Mouse (Mus musculus) embryonic facial prominence, embryonic 14.5 days (tissue): ENCODE measurements around the gene Socs3. TPM values are rescaled to one million over a fixed set of nuclear protein-coding genes. Genes with fewer than 3 reads are reported as not detected.

Experiments
- ATAC-seq: fragments of 200-750 bp; cut with Nextera tagmentation; 2 replicates; pipeline ENCODE4 v1.8.0; 2017; ENCODE audit warnings: low read depth, moderate number of reproducible peaks, moderate TSS enrichment
- DNase-seq: peaks from one replicate; pipeline ENCODE4 v3.0.0-alpha.2; 2015; ENCODE audit warnings: low spot score
- H3K27ac ChIP-seq: fragments of 300-500 bp; sonication (generic); replicated peaks from 2 replicates; pipeline ENCODE4 v1.5.1; 2014; ENCODE audit warnings: low read depth, mild to moderate bottlenecking, low read length, moderate library complexity
- H3K27me3 ChIP-seq: fragments of 300-500 bp; sonication (generic); replicated peaks from 2 replicates; pipeline ENCODE4 v1.6.1; 2014; ENCODE audit warnings: low read length; ENCODE audit not compliant: control insufficient read depth, insufficient read depth
- H3K36me3 ChIP-seq: fragments of 300-500 bp; sonication (generic); 2 replicates; pipeline ENCODE4 v1.6.1; 2014; ENCODE audit warnings: low read length, mixed read lengths; ENCODE audit not compliant: control insufficient read depth, insufficient read depth
- H3K4me1 ChIP-seq: fragments of 300-500 bp; sonication (generic); 2 replicates; pipeline ENCODE4 v1.6.1; 2014; ENCODE audit warnings: antibody characterized with exemption, low read length; ENCODE audit not compliant: control insufficient read depth, insufficient read depth
- H3K4me2 ChIP-seq: fragments of 300-500 bp; sonication (generic); 2 replicates; pipeline ENCODE4 v1.6.1; 2014; ENCODE audit warnings: low read depth, mild to moderate bottlenecking, low read length, moderate library complexity, mixed read lengths
- H3K4me3 ChIP-seq: fragments of 300-500 bp; sonication (generic); 2 replicates; pipeline ENCODE4 v1.5.1; 2014; ENCODE audit warnings: low read depth, mild to moderate bottlenecking, low read length
- H3K9ac ChIP-seq: fragments of 300-500 bp; sonication (generic); 2 replicates; pipeline ENCODE4 v1.6.1; 2014; ENCODE audit warnings: low read depth, mild to moderate bottlenecking, low read length, moderate library complexity, mixed read lengths
- H3K9me3 ChIP-seq: fragments of 300-500 bp; sonication (generic); 2 replicates; pipeline ENCODE4 v1.6.1; 2016; ENCODE audit warnings: low read length; ENCODE audit not compliant: control insufficient read depth
- WGBS: fragments of 180-500 bp; shearing (Covaris S2); extraction: QIAGEN DNeasy Blood & Tissue Kit; methylation state at CpG from one replicate; pipeline ENCODE4 v1.1.7; 2014; 5-methylcytosine and 5-hydroxymethylcytosine counted together
- microRNA-seq: library from miRNA; unstranded; fragments of <30 nt; microRNA quantifications from one replicate; pipeline ENCODE4, GENCODE M21; 2016; ENCODE audit warnings: borderline number of aligned reads
- polyA plus RNA-seq: library from polyadenylated mRNA; unstranded; fragments of >200 nt; fragmentation: Nextera tagmentation; extraction: Ambion mirVana; gene quantifications from 2 replicates; pipeline ENCODE4 v1.2.1, GENCODE M21; 2014

The Socs3 gene
- polyA plus RNA-seq, 1 experiment from 2014 or later = 6.8 TPM

- H3K4me3 ChIP-seq = no peak overlapping the region
- no peaks in the 10 kb centered on the region for H3K27me3 ChIP-seq
- H3K4me2 ChIP-seq = no peak overlapping the region
- no peak overlapping the region for H3K9ac ChIP-seq
- no peaks in the 10 kb centered on the region for H3K36me3 ChIP-seq
- WGBS = 78% methylated on average over 11 of the region's 11 CpGs
- H3K27ac ChIP-seq = no peak overlapping the region
- peak; percentile 60 for ATAC-seq
- no peak for DNase-seq
- no peaks in the 10 kb centered on the region for H3K9me3 ChIP-seq
- H3K4me1 ChIP-seq = no peaks in the 10 kb centered on the region
Measured at GRCm38 (mm10) chr11:117923279-117923678, 46.6 kb downstream of the Socs3 start.

- no peaks in the 10 kb centered on the region for H3K27me3 ChIP-seq
- H3K4me2 ChIP-seq = no peak overlapping the region
- ATAC-seq (no peak), DNase-seq (peak; percentile 48)
- peaks cover 10% of the 10 kb centered on the region for H3K9me3 ChIP-seq
- no peaks in the 10 kb centered on the region for H3K36me3 ChIP-seq
- no peak overlapping the region for H3K9ac ChIP-seq
- 6% methylated on average over 5 of the region's 5 CpGs for WGBS
- no peaks in the 10 kb centered on the region for H3K4me1 ChIP-seq
- no peak overlapping the region for H3K27ac ChIP-seq
- no peak overlapping the region for H3K4me3 ChIP-seq
Measured at GRCm38 (mm10) chr11:117919211-117919610, 50.6 kb downstream of the Socs3 start.

GRCm38 (mm10) chr11:117918541-117918940 lies 51.3 kb downstream of the Socs3 start:
- no peak for ATAC-seq
- Histone ChIP-seq H3K27me3 (no peaks in the 10 kb centered on the region), H3K36me3 (no peaks in the 10 kb centered on the region), H3K27ac (no peak overlapping the region), H3K4me1 (no peaks in the 10 kb centered on the region), H3K9ac (no peak overlapping the region), H3K9me3 (peaks cover 10% of the 10 kb centered on the region), H3K4me3 (no peak overlapping the region), H3K4me2 (no peak overlapping the region)
- WGBS = 75% methylated on average over 11 of the region's 11 CpGs
- no peak for DNase-seq

Small RNA genes within 50 kb of the gene (microRNA-seq; reads per million reads assigned to microRNA genes)
- gene Mir6933 = not detected

Other genes starting within 250 kb of the Socs3 start
- 1.1 and 1.3 TPM in 2 replicates for gene Tmc8, start 188.0 kb downstream of the Socs3 start, polyA plus RNA-seq
- 16.5 and 17.6 TPM in 2 replicates for gene Tmc6, start 187.8 kb downstream of the Socs3 start, polyA plus RNA-seq
- not detected in 2 replicates for gene 6030468B19Rik, start 172.4 kb downstream of the Socs3 start, polyA plus RNA-seq
- gene Gm20708, start 160.4 kb downstream of the Socs3 start, polyA plus RNA-seq = 0.25 and 0.86 TPM in 2 replicates
- 74.0 and 78.6 TPM in 2 replicates for gene Syngr2, start 160.4 kb downstream of the Socs3 start, polyA plus RNA-seq
- 4.5 and 5.5 TPM in 2 replicates for gene Afmid, start 144.1 kb downstream of the Socs3 start, polyA plus RNA-seq
- 108 and 119 TPM in 2 replicates for gene Tk1, start 144.0 kb downstream of the Socs3 start, polyA plus RNA-seq
- gene Birc5, start 120.8 kb downstream of the Socs3 start, polyA plus RNA-seq = 229 and 265 TPM in 2 replicates
- gene Tmem235, start 109.3 kb downstream of the Socs3 start, polyA plus RNA-seq = not detected in 2 replicates
- gene Tha1, start 96.6 kb downstream of the Socs3 start, polyA plus RNA-seq = 3.7 and 4.2 TPM in 2 replicates
- 31.0 and 34.7 TPM in 2 replicates for gene Pgs1, start 16.2 kb upstream of the Socs3 start, polyA plus RNA-seq
- 0.06 and 0.09 TPM in 2 replicates for gene Dnah17, start 160.6 kb upstream of the Socs3 start, polyA plus RNA-seq